Mouse (Mus musculus) embryonic facial prominence, embryonic 15.5 days (tissue): ENCODE results near the gene A830005F24Rik. TPM values are rescaled to one million over a fixed set of nuclear protein-coding genes. Genes with fewer than 3 reads are reported as not detected.

Experiments used
- microRNA counts: library from miRNA; unstranded; fragments of <30 nt; microRNA quantifications from one replicate; lab custom pipeline; 2016
- microRNA-seq: library from miRNA; unstranded; fragments of <30 nt; microRNA quantifications from one replicate; pipeline ENCODE4, GENCODE M21; 2016; ENCODE audit warnings: borderline number of aligned reads
- polyA plus RNA-seq: library from polyadenylated mRNA; unstranded; fragments of >200 nt; fragmentation: Nextera tagmentation; extraction: Ambion mirVana; gene quantifications from 2 replicates; pipeline ENCODE4 v1.2.1, GENCODE M21; 2015

Gene A830005F24Rik
- polyA plus RNA-seq, 1 experiment from 2014 or later: 1.7 TPM

MicroRNA genes within 50 kb of the gene (microRNA counts, 519-probe panel; counts per million panel counts)
- microRNA mmu-let-7a (lab: Ali Mortazavi, UCI): 4,663 counts per million, percentile 98 among the panel's probes with 10 or more counts
- microRNA mmu-let-7d (lab: Ali Mortazavi, UCI): 4,718 counts per million, percentile 99 among the panel's probes with 10 or more counts
- 4,174 counts per million, percentile 94 among the panel's probes with 10 or more counts for microRNA mmu-let-7f (lab: Ali Mortazavi, UCI)

Small RNA genes lying within 50 kb of the gene (microRNA-seq; reads per million reads assigned to microRNA genes)
- gene Gm24111 (not detected), gene Mirlet7a-1 (283 reads per million, percentile 66 among the genes with 10 or more reads in this experiment), gene Mirlet7d (15,665 reads per million, percentile 96 among the genes with 10 or more reads in this experiment), gene Mirlet7f-1 (not detected)

Other genes starting within 250 kb of the A830005F24Rik start
- gene Zfp169, start 119 bp upstream of the A830005F24Rik start, polyA plus RNA-seq: 4.0 and 4.9 TPM in 2 replicates
- 16.4 and 18.2 TPM in 2 replicates for gene Ptpdc1, start 112.1 kb downstream of the A830005F24Rik start, polyA plus RNA-seq
- 17.7 and 18.8 TPM in 2 replicates for gene Barx1, start 149.4 kb downstream of the A830005F24Rik start, polyA plus RNA-seq